Mouse (Mus musculus) neural tube, embryonic 14.5 days (tissue): ENCODE data around the gene Ndufa7. TPM values are rescaled to one million over a fixed set of nuclear protein-coding genes. Genes with fewer than 3 reads are reported as not detected.
A peak's percentile ranks its signal among the peaks of the same experiment; 100 is the strongest.
"Not testable (repeated sequence)": the region's sequence is repeated elsewhere in the genome, so short reads cannot be mapped to it uniquely, and the experiment has no call there.

Experiments used
- ATAC-seq: fragments of 200-750 bp; cut with Nextera tagmentation; 2 replicates; pipeline ENCODE4 v1.8.0; 2017; ENCODE audit warnings: low read depth, mild to moderate bottlenecking, moderate TSS enrichment, moderate library complexity
- H3K27ac ChIP-seq: fragments of 300-500 bp; sonication (generic); 2 replicates; pipeline ENCODE4 v1.5.1; 2014; ENCODE audit warnings: low read depth, mild to moderate bottlenecking, control low read depth, low read length, moderate library complexity, mixed read lengths
- H3K27me3 ChIP-seq: fragments of 300-500 bp; sonication (generic); 2 replicates; pipeline ENCODE4 v1.6.1; 2014; ENCODE audit warnings: low read length; ENCODE audit not compliant: control insufficient read depth, insufficient read depth
- H3K36me3 ChIP-seq: fragments of 300-500 bp; sonication (generic); 2 replicates; pipeline ENCODE4 v1.6.1; 2014; ENCODE audit warnings: low read length, mixed read lengths; ENCODE audit not compliant: control insufficient read depth, insufficient read depth
- H3K4me1 ChIP-seq: fragments of 300-500 bp; sonication (generic); 2 replicates; pipeline ENCODE4 v1.6.1; 2014; ENCODE audit warnings: low read length; ENCODE audit not compliant: control insufficient read depth, insufficient read depth
- H3K4me2 ChIP-seq: fragments of 300-500 bp; sonication (generic); 2 replicates; pipeline ENCODE4 v1.6.1; 2014; ENCODE audit warnings: mild to moderate bottlenecking, low read depth, low read length, control low read depth
- H3K4me3 ChIP-seq: fragments of 300-500 bp; sonication (generic); 2 replicates; pipeline ENCODE4 v1.5.1; 2014; ENCODE audit warnings: low read depth, low read length, control low read depth, mixed read lengths
- H3K9ac ChIP-seq: fragments of 300-500 bp; sonication (generic); replicated peaks from 2 replicates; pipeline ENCODE4 v1.6.1; 2014; ENCODE audit warnings: low read depth, mild to moderate bottlenecking, control low read depth, low read length, mixed read lengths
- H3K9me3 ChIP-seq: fragments of 300-500 bp; sonication (generic); 2 replicates; pipeline ENCODE4 v1.6.1; 2016; ENCODE audit warnings: low read length; ENCODE audit not compliant: control insufficient read depth
- WGBS: fragments of 180-500 bp; shearing (Covaris S2); extraction: QIAGEN DNeasy Blood & Tissue Kit; methylation state at CpG from one replicate; pipeline ENCODE4 v1.1.7; 2014; 5-methylcytosine and 5-hydroxymethylcytosine counted together
- polyA plus RNA-seq: library from polyadenylated mRNA; unstranded; fragments of >200 nt; fragmentation: Nextera tagmentation; extraction: Ambion mirVana; gene quantifications from 2 replicates; pipeline ENCODE4 v1.2.1, GENCODE M21; 2014

Ndufa7 gene
- polyA plus RNA-seq, 1 experiment from 2014 or later: 591 TPM

DNA sequence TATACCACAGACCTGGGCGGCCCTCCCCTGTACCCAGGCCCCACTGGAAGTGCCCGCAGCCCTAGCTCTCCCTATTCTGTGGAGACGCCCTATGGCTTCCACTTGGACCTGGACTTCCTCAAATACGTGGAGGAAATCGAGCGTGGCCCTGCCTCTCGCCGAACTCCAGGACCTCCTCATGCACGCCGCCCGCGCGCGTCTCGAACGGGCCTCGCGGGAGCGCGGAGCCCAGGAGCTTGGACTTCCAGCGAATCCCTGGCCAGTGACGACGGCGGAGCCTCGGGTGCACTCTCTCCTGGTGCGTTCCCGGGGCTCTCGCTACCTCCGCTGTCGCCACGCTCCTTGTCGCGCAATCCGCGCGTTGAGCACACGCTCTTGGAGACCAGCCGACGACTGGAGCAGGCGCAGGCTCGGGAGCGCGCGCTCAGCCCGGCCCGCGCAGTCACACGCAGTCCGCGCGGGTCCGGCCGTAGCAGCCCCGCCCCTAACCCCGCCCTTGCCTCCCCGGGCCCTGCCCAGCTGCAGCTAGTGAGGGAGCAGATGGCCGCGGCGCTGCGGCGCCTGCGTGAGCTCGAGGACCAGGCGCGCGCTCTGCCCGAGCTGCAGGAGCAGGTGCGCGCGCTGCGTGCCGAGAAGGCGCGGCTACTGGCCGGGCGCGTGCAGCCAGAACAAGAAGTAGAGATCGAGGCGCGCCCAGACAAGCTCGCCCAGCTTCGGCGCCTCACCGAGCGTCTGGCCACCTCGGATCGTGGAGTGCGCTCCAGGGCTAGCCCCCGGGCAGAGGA lies 7.0 kb upstream of the Ndufa7 start:
- WGBS: 1% methylated on average over 82 of the region's 89 CpGs
- Histone ChIP-seq H3K4me2 (peak overlapping the region; percentile 92), H3K36me3 (peaks cover 24% of the 10 kb centered on the region; the same call in 1 of the 2 replicates), H3K9me3 (no peaks in the 10 kb centered on the region), H3K4me1 (peaks cover 13% of the 10 kb centered on the region; the same call in 1 of the 2 replicates), H3K27me3 (no peaks in the 10 kb centered on the region), H3K9ac (peak overlapping the region; percentile 82), H3K27ac (peak overlapping the region; percentile 83), H3K4me3 (peak overlapping the region; percentile 47)
- peak; percentile 97 for ATAC-seq

DNA sequence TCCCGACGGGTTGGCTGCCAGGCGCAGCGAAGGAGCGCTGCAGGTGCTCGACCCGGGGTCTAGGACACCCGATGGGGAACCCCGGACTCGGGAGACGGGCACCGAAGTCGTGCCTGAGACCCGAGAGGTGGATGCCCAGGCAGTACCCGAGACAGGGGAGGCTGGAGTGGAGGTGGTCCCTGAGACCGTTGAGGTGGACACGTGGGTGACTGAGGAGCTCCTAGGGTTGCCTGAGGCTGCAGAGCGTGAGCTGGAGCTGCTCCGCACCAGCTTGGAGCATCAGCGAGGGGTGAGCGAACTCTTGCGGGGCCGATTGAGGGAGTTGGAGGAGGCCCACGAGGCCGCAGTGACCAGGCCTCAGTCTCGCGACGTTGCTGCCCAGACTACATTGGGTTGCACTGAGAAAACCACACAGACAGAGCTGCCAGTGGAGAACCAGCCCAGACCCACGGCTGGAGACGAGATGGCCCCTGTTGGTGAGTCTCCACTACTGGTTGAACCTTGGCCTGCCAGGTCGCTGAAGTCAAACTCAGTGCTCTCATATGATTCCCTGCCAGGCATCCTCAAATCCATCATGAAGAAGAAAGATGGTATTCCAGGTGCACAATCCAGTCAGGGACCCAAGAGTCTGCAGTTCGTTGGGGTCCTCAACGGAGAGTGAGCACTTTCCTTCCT lies 6.3 kb upstream of the Ndufa7 start:
- Histone ChIP-seq H3K4me2 (peak overlapping the region; percentile 92), H3K4me1 (peaks cover 16% of the 10 kb centered on the region), H3K9me3 (no peaks in the 10 kb centered on the region), H3K4me3 (peak overlapping the region; percentile 47), H3K36me3 (peaks cover 28% of the 10 kb centered on the region; the same call in 1 of the 2 replicates), H3K27me3 (no peaks in the 10 kb centered on the region), H3K9ac (peak overlapping the region; percentile 82), H3K27ac (peak overlapping the region; percentile 83)
- 14% methylated on average over 33 of the region's 33 CpGs for WGBS
- no peak; the same call in 1 of the 2 replicates for ATAC-seq

DNA sequence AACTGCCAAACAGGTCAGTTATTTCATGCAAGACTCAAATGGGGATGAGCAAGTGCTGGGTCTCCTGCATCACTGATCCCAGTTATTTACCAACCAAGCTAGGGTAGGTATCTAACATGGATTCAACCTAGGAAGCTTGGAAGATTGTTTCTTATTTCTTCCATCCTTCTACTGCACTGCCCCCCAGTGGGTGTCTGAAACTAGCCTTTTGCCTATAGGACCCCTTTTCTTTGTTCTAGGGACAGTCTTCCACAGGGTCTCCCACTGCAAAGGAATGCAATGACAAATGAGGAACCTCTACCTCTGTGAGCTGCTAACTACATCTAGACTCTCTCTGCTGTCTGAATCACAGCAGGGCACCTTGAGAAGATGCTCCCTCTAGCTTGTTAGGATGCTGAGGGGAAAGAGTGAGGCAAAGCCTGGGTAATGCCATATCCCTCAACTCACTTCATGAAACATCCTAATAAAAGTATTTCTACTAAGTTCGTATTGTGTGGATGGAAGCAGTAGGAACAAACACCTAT lies 1.9 kb upstream of the Ndufa7 start:
- Histone ChIP-seq H3K9me3 (no peaks in the 10 kb centered on the region), H3K27me3 (no peaks in the 10 kb centered on the region), H3K4me1 (peaks cover 24% of the 10 kb centered on the region), H3K4me3 (no peak overlapping the region), H3K4me2 (peak overlapping the region; percentile 95; the same call in 1 of the 2 replicates), H3K36me3 (peaks cover 28% of the 10 kb centered on the region; the same call in 1 of the 2 replicates), H3K27ac (no peak overlapping the region), H3K9ac (no peak overlapping the region)
- WGBS: 90% methylated on average over 1 of the region's 1 CpGs
- no peak for ATAC-seq

DNA sequence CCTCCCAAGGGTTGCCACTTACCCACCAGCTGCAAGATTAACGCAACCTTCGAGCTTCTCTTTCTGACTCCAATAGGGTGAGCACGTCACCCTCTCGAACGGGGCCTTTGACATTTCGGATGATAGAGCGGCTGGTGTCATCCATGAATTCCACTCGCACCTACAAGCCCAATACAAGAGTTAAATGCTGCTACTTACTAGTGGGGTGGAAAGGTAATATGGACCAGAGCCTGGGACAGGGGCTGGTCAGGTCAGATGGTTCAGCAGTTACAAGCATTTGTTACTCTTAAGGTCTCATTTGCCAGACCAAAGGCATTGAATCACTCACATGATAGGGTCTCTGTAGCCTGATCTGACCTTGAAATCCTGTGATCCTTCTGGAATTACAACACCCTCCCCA lies 1.2 kb upstream of the Ndufa7 start:
- 90% methylated on average over 8 of the region's 8 CpGs for WGBS
- H3K4me1 ChIP-seq: peaks cover 19% of the 10 kb centered on the region
- H3K9me3 ChIP-seq: not testable (repeated sequence)

DNA sequence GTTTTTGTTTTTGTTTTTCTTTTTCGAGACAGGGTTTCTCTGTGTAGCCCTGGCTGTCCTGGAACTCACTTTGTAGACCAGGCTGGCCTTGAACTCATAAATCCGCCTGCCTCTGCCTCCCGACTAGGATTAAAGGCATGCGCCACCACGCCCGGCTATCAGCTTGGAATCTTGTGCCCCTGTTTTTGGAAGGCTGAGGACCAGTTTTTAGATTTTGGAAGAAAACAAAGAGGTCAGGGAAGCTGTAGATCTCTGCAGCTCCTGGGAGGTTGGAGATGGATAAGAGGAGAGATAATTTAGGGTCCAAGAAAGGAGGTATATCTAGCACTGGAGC lies 592 bp downstream of the Ndufa7 start:
- Histone ChIP-seq H3K4me2 (peak overlapping the region; percentile 74), H3K4me1 (peaks cover 16% of the 10 kb centered on the region), H3K27ac (peak overlapping the region; percentile 91), H3K9ac (peak overlapping the region; percentile 76), H3K4me3 (peak overlapping the region; percentile 76), H3K36me3 (peaks cover 30% of the 10 kb centered on the region; the same call in 1 of the 2 replicates)
- H3K27me3 ChIP-seq, H3K9me3 ChIP-seq, ATAC-seq: not testable (repeated sequence)
- WGBS: 5% methylated on average over 6 of the region's 6 CpGs

More for the DNA sequence above, 1.2 kb upstream of the Ndufa7 start:
- Histone ChIP-seq H3K9ac (peak overlapping the region; percentile 80), H3K36me3 (peaks cover 28% of the 10 kb centered on the region; the same call in 1 of the 2 replicates), H3K4me2 (peak overlapping the region; percentile 95), H3K4me3 (peak overlapping the region; percentile 76)
- ATAC-seq, H3K27me3 ChIP-seq, H3K27ac ChIP-seq: not testable (repeated sequence)

DNA sequence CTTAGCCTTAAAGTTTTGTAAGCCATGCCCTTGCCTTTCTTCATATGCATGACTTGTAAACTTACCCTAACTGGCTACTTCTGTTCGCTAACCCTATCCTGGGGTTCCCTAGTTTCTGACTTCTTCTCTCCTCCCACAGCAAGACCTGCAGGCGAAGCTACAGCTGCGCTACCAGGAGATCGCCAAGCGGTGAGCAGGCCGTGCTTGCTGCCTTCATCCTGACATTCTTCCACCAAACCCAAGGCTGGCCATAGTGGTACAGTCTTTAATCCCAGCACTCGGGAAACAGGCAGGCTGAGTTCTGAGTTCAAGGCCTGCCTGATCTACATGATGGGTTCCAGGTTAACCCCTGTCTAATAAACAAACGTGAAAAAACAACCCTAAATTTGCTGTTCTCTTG lies 1.1 kb downstream of the Ndufa7 start:
- Histone ChIP-seq H3K4me2 (peak overlapping the region; percentile 74), H3K9me3 (no peaks in the 10 kb centered on the region), H3K27me3 (no peaks in the 10 kb centered on the region), H3K4me3 (peak overlapping the region; percentile 76), H3K4me1 (peaks cover 16% of the 10 kb centered on the region), H3K27ac (no peak overlapping the region), H3K36me3 (peaks cover 31% of the 10 kb centered on the region; the same call in 1 of the 2 replicates), H3K9ac (no peak overlapping the region)
- WGBS: 91% methylated on average over 8 of the region's 8 CpGs
- ATAC-seq: no peak

DNA sequence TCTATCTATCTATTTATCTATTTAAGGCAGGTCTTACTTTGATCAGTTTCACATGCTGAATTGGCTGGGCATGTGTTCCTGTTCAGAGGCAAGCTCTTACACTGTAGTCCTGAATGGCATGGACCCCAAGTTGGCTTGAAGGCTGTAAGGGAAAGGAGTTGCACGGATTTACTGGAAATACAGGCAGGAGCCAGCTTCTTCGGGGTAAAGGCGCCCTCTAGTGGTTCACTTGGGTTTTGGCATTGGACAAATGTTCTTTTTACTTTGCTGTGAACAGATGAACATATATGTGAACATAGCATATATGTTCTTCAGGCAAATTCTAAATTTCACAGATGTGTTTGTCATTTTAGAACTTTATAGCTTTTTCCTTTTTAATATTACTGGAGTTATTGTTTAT lies 2.5 kb downstream of the Ndufa7 start:
- Histone ChIP-seq H3K36me3 (peaks cover 24% of the 10 kb centered on the region), H3K9ac (no peak overlapping the region), H3K27ac (no peak overlapping the region), H3K4me3 (no peak overlapping the region), H3K27me3 (no peaks in the 10 kb centered on the region), H3K4me2 (no peak overlapping the region), H3K4me1 (peaks cover 16% of the 10 kb centered on the region), H3K9me3 (no peaks in the 10 kb centered on the region)
- WGBS: 0% methylated on average over 3 of the region's 3 CpGs
- ATAC-seq: no peak

DNA sequence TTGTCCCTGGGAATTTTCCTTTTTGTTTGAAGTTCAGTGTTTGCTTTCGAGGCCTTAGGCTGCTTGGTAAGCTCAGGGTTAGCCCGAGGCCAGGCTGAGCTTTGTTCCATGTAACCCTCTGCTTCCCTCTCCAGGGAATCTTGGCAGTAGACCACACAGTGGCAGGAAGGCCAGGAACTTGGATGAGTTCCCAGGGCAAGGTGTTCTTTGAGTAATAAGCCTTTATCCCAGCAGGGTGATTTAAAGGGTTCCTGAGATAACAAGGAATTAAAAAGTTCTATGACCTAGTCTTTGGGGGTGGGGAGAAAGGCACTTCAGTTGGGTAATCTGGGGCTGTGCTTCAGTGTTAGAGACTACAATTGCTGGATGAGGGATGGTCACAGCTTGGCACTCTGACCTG lies 4.5 kb downstream of the Ndufa7 start:
- H3K4me2 ChIP-seq: no peak overlapping the region
- H3K9ac ChIP-seq: no peak overlapping the region
- no peak overlapping the region for H3K4me3 ChIP-seq
- 61% methylated on average over 2 of the region's 2 CpGs for WGBS
- peaks cover 8% of the 10 kb centered on the region for H3K4me1 ChIP-seq
- no peaks in the 10 kb centered on the region for H3K27me3 ChIP-seq
- no peak overlapping the region for H3K27ac ChIP-seq
- H3K9me3 ChIP-seq: no peaks in the 10 kb centered on the region
- peaks cover 21% of the 10 kb centered on the region for H3K36me3 ChIP-seq
- no peak for ATAC-seq

DNA sequence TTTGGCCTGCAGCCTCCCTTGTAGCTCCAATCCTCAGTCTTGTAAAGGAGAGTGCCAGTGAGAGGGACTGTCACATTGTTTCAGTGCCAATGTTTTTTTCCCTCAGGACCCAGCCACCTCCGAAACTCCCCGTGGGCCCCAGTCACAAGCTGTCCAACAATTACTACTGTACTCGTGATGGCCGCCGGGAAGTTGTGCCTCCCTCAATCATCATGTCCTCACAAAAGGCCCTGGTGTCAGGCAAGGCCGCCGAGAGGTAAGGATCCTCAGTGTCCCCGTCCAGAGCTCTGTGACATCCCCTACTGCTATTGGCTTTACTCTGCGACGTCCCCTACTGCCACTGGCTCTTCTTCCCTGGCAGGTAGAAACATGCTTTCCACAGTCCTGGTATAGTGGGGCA lies 5.2 kb downstream of the Ndufa7 start:
- no peak overlapping the region for H3K27ac ChIP-seq
- peaks cover 26% of the 10 kb centered on the region for H3K36me3 ChIP-seq

More for the DNA sequence above, 5.2 kb downstream of the Ndufa7 start:
- Histone ChIP-seq H3K9ac (no peak overlapping the region), H3K4me1 (peaks cover 8% of the 10 kb centered on the region), H3K4me3 (no peak overlapping the region), H3K4me2 (no peak overlapping the region), H3K27me3 (no peaks in the 10 kb centered on the region), H3K9me3 (no peaks in the 10 kb centered on the region)
- WGBS: 89% methylated on average over 10 of the region's 10 CpGs
- no peak for ATAC-seq
